In the genomic region with DNA sequence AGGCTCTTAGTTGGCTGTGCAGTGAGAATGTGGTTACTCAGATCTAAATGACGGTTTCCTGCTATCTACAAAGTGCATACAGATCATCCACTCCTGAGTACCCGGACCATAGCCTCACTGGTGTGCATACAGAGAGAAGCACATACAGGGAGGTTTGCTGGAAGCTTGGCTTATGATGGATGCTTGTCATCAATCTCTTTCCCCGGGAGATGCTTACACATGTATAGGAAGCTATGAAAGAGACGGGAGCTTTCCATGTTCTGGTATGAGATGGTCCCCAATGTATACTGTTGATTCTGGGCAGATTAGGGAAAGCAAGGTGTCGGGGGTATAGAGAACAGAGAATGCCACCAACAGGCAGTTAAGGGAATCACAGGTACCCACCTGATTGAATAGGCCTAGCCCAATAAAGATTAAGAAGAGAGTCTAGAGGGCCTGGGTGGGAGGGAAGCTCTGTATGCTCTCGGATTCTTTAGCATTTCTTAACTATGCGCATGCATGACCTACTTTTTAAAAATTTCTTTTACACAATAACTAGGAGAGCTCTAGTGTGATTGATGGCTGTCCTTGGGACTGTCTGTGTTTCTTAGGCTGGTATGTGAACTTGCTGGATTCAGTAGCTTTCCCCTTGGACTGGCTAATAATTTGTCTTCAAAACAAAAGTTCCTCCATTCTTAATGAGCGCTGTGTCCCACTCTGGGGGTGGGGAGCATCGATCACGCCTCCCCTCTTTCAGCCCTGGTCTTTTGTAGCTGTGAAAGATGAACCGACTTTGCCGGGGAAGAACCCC, we compare ENCODE assay signal across 11 mouse cellular contexts. TPM values are rescaled to one million over a fixed set of nuclear protein-coding genes. Genes with fewer than 3 reads are reported as not detected.
DNase-seq lines count a peak whose midpoint lies in the region; ATAC-seq and TF ChIP-seq lines count a peak whose summit lies in the region.
"Had no signal": no experiment of that assay in that cellular context is flagged by ENCODE, and none has a peak within 500 bp of the region (broad histone marks: within the 10 kb centered on the region; RNA-seq: fewer than 3 reads in every experiment).

No protein-coding gene starts in this region.

- no peak overlapping the region for H3K27ac ChIP-seq in cerebellum, adult 2 months (ENCODE audit: insufficient read depth, low read length)
- H3K27ac ChIP-seq in layer of hippocampus, adult 2 months = 0 out of 2 replicates have a peak overlapping the region, but pooled peaks have one; percentile 29
- H3K27ac ChIP-seq in stomach, postnatal 0 days (replicated peaks) = no peak overlapping the region
- H3K27ac ChIP-seq: limb, embryonic 10.5 days had no signal

- H3K36me3 ChIP-seq in stomach, postnatal 0 days (ENCODE audit: control insufficient read depth, insufficient read depth, low read length) = no peaks in the 10 kb centered on the region
- H3K36me3 ChIP-seq: limb, embryonic 10.5 days had no signal

- 78% methylated on average over 12 of the region's 12 CpGs for WGBS in cerebellum, adult 2 months
- WGBS in stomach, postnatal 0 days = 74% methylated on average over 12 of the region's 12 CpGs

- POLR2A ChIA-PET in Patski (lab: Charles Lee) = no interaction called here

- no peaks in the 10 kb centered on the region for H3K9me3 ChIP-seq in stomach, postnatal 0 days (ENCODE audit: control insufficient read depth, low read length)
- H3K9me3 ChIP-seq: limb, embryonic 10.5 days had no signal

- no peak for ATAC-seq in Patski
- ATAC-seq in stomach, postnatal 0 days (ENCODE audit: low FRiP score, low TSS enrichment) = no peak

- DNase-seq in cerebellum, adult 2 months = peak in 1 of 2 experiments; percentile 21
- no peak for DNase-seq in cerebellum, adult 8-10 months
- no peak for DNase-seq in layer of hippocampus, adult 2 months (ENCODE audit: low spot score in 2 of 2)
- no peak for DNase-seq in layer of hippocampus, postnatal 10 days (ENCODE audit: low spot score in 2 of 2)
- no peak for DNase-seq in Patski (ENCODE audit: low read depth, low spot score)
- no peak for DNase-seq in stomach, postnatal 0 days (ENCODE audit: low spot score)
- no peak for DNase-seq in layer of hippocampus, adult 18-20 months (ENCODE audit: low spot score in 2 of 2)
- DNase-seq in kidney, adult 8-10 months = no peak
- DNase-seq: kidney, postnatal 10 days; lung, adult 2 months had no signal

- CTCF ChIA-PET in Patski (lab: Charles Lee) = interaction anchor here (0.6 to 1.3 kb wide), 2 partner anchors 39 to 208 kb away, joined by 3 read pairs; no protein-coding TSS in a partner anchor

- no peak for TF ChIP-seq POLR2A in cerebellum, adult 2 months (IDR thresholded peaks at IDR 0.05; ENCODE audit: borderline replicate concordance, insufficient read depth, low read length)

- peak; percentile 43; the same call in 1 of the 2 replicates for TF ChIP-seq CTCF in cerebellum, adult 2 months (IDR thresholded peaks at IDR 0.05; ENCODE audit: borderline replicate concordance, insufficient read depth, low read depth, low read length)
- peak; percentile 63 for TF ChIP-seq CTCF in layer of hippocampus, adult 2 months (conservative IDR thresholded peaks at IDR 0.05)
- TF ChIP-seq CTCF in Patski (IDR thresholded peaks at IDR 0.05) = peak; percentile 27
- TF ChIP-seq CTCF in stomach, postnatal 0 days (IDR thresholded peaks at IDR 0.05; ENCODE audit: low read depth) = peak; percentile 53

- no peak overlapping the region for H3K4me3 ChIP-seq in cerebellum, adult 2 months (replicated peaks; ENCODE audit: insufficient read depth, low read depth, low read length)
- H3K4me3 ChIP-seq in layer of hippocampus, adult 2 months = no peak overlapping the region
- H3K4me3 ChIP-seq in stomach, postnatal 0 days (ENCODE audit: low read depth, low read length) = no peak overlapping the region
- H3K4me3 ChIP-seq: limb, embryonic 10.5 days had no signal

- H3K27me3 ChIP-seq in cerebellum, adult 2 months (ENCODE audit: control insufficient read depth, insufficient read depth, low read length) = no peaks in the 10 kb centered on the region
- H3K27me3 ChIP-seq in Patski = peaks cover 4% of the 10 kb centered on the region
- H3K27me3 ChIP-seq in stomach, postnatal 0 days (ENCODE audit: control insufficient read depth, insufficient read depth, low read length) = no peaks in the 10 kb centered on the region

- in situ Hi-C loops in Patski (cut with MboI; ENCODE audit: low pct_unique_long_range_greater_than_20kb) = no loop called here

- no peak for TF ChIP-seq EP300 in stomach, postnatal 0 days (optimal IDR thresholded peaks at IDR 0.05)

- no peak overlapping the region for H3K9ac ChIP-seq in stomach, postnatal 0 days (ENCODE audit: low read length)

- no peak overlapping the region for H3K4me2 ChIP-seq in stomach, postnatal 0 days (replicated peaks; ENCODE audit: low read depth)

- no peaks in the 10 kb centered on the region for H3K4me1 ChIP-seq in cerebellum, adult 2 months (ENCODE audit: control insufficient read depth, insufficient read depth, low read length)
- H3K4me1 ChIP-seq in stomach, postnatal 0 days (replicated peaks; ENCODE audit: control insufficient read depth, insufficient read depth) = no peaks in the 10 kb centered on the region
- H3K4me1 ChIP-seq: limb, embryonic 10.5 days had no signal

RNA-seq across cellular contexts. Expression of a gene that starts 56.7 kb away (rescaled TPM):
- polyA plus RNA-seq in cerebellum, adult 2 months (2012; rRNA removed) = 21.7 and 22.1 TPM in 2 replicates
- 10 to 100 TPM; 31.2 to 31.8 TPM for total RNA-seq in layer of hippocampus, adult 2 months (2021)
- total RNA-seq in layer of hippocampus, postnatal 10 days (2021) = 10 to 100 TPM; 27.8 to 34.2 TPM
- polyA plus RNA-seq in Patski (2021) = 35.2 TPM
- 61.4 and 65.2 TPM in 2 replicates for polyA plus RNA-seq in stomach, postnatal 0 days (2015; fragmentation: Nextera tagmentation; extraction: Ambion mirVana)
- 10 to 100 TPM; 31.8 to 32.0 TPM for total RNA-seq in layer of hippocampus, adult 18-20 months (2021)
